Mouse (Mus musculus): ENCODE results near the gene Fbxo27. TPM values are rescaled to one million over a fixed set of nuclear protein-coding genes. Genes with fewer than 3 reads are reported as not detected.
"Not testable (repeated sequence)": the region's sequence is repeated elsewhere in the genome, so short reads cannot be mapped to it uniquely, and the experiment has no call there.

Fbxo27 gene
- polyA plus RNA-seq, 1 experiment from 2014 or later: 7.0 TPM

GRCm38 (mm10) chr7:28700269-28700668 lies 7.6 kb downstream of the Fbxo27 start:
- Histone ChIP-seq H3K9ac (replicated peaks; ENCODE audit: low read length) (no peak overlapping the region), H3K4me3 (ENCODE audit: low read length) (no peak overlapping the region), H3K27me3 (ENCODE audit: insufficient read depth, low read length) (no peaks in the 10 kb centered on the region), H3K36me3 (ENCODE audit: insufficient read depth, low read length) (no peaks in the 10 kb centered on the region), H3K4me2 (replicated peaks; ENCODE audit: low read depth, low read length) (no peak overlapping the region), H3K9me3 (ENCODE audit: low read length) (peaks cover 4% of the 10 kb centered on the region; the same call in 1 of the 2 replicates), H3K27ac (ENCODE audit: low read length) (no peak overlapping the region), H3K4me1 (ENCODE audit: insufficient read depth, low read length) (0 out of 2 replicates have a peak, but pooled peaks cover 3% of the 10 kb centered on the region)
- 95% methylated on average over 4 of the region's 4 CpGs for WGBS
- ATAC-seq (ENCODE audit: low FRiP score, low TSS enrichment): no peak

- H3K9ac ChIP-seq (replicated peaks; ENCODE audit: low read length); ATAC-seq (ENCODE audit: low FRiP score, low TSS enrichment); H3K9me3 ChIP-seq (ENCODE audit: low read length); H3K27me3 ChIP-seq (ENCODE audit: insufficient read depth, low read length); H3K4me1 ChIP-seq (ENCODE audit: insufficient read depth, low read length); H3K4me3 ChIP-seq (ENCODE audit: low read length); H3K4me2 ChIP-seq (replicated peaks; ENCODE audit: low read depth, low read length); H3K27ac ChIP-seq (ENCODE audit: low read length); H3K36me3 ChIP-seq (ENCODE audit: insufficient read depth, low read length): not testable (repeated sequence)
- 96% methylated on average over 12 of the region's 12 CpGs for WGBS
Observed at GRCm38 (mm10) chr7:28701306-28701705, 8.7 kb downstream of the Fbxo27 start.

- Histone ChIP-seq H3K27me3 (ENCODE audit: insufficient read depth, low read length) (no peaks in the 10 kb centered on the region), H3K4me2 (replicated peaks; ENCODE audit: low read depth, low read length) (no peak overlapping the region), H3K9ac (replicated peaks; ENCODE audit: low read length) (no peak overlapping the region), H3K36me3 (ENCODE audit: insufficient read depth, low read length) (no peaks in the 10 kb centered on the region), H3K4me3 (ENCODE audit: low read length) (no peak overlapping the region), H3K9me3 (ENCODE audit: low read length) (peaks cover 4% of the 10 kb centered on the region; the same call in 1 of the 2 replicates), H3K4me1 (ENCODE audit: insufficient read depth, low read length) (0 out of 2 replicates have a peak, but pooled peaks cover 3% of the 10 kb centered on the region), H3K27ac (ENCODE audit: low read length) (no peak overlapping the region)
- no peak for ATAC-seq (ENCODE audit: low FRiP score, low TSS enrichment)
- WGBS: 64% methylated on average over 9 of the region's 9 CpGs
Observed at GRCm38 (mm10) chr7:28702601-28703143, 10.0 kb downstream of the Fbxo27 start.

- Histone ChIP-seq H3K27me3 (ENCODE audit: insufficient read depth, low read length) (no peaks in the 10 kb centered on the region), H3K9ac (replicated peaks; ENCODE audit: low read length) (no peak overlapping the region), H3K4me1 (ENCODE audit: insufficient read depth, low read length) (0 out of 2 replicates have a peak, but pooled peaks cover 3% of the 10 kb centered on the region), H3K27ac (ENCODE audit: low read length) (no peak overlapping the region), H3K9me3 (ENCODE audit: low read length) (no peaks in the 10 kb centered on the region), H3K4me2 (replicated peaks; ENCODE audit: low read depth, low read length) (no peak overlapping the region), H3K36me3 (ENCODE audit: insufficient read depth, low read length) (no peaks in the 10 kb centered on the region), H3K4me3 (ENCODE audit: low read length) (no peak overlapping the region)
- ATAC-seq (ENCODE audit: low FRiP score, low TSS enrichment): no peak
Observed at GRCm38 (mm10) chr7:28709454-28709853, 16.8 kb downstream of the Fbxo27 start.

- Histone ChIP-seq H3K27me3 (ENCODE audit: insufficient read depth, low read length) (no peaks in the 10 kb centered on the region), H3K4me2 (replicated peaks; ENCODE audit: low read depth, low read length) (no peak overlapping the region), H3K4me3 (ENCODE audit: low read length) (no peak overlapping the region), H3K27ac (ENCODE audit: low read length) (no peak overlapping the region), H3K36me3 (ENCODE audit: insufficient read depth, low read length) (no peaks in the 10 kb centered on the region), H3K9me3 (ENCODE audit: low read length) (no peaks in the 10 kb centered on the region; the same call in 1 of the 2 replicates), H3K4me1 (ENCODE audit: insufficient read depth, low read length) (0 out of 2 replicates have a peak, but pooled peaks cover 3% of the 10 kb centered on the region), H3K9ac (replicated peaks; ENCODE audit: low read length) (no peak overlapping the region)
- no peak for ATAC-seq (ENCODE audit: low FRiP score, low TSS enrichment)
- WGBS: 68% methylated on average over 3 of the region's 3 CpGs
Observed at GRCm38 (mm10) chr7:28710962-28711361, 18.3 kb downstream of the Fbxo27 start.

GRCm38 (mm10) chr7:28714667-28715066 lies 22.0 kb downstream of the Fbxo27 start:
- Histone ChIP-seq H3K36me3 (ENCODE audit: insufficient read depth, low read length) (no peaks in the 10 kb centered on the region), H3K9ac (replicated peaks; ENCODE audit: low read length) (no peak overlapping the region), H3K27me3 (ENCODE audit: insufficient read depth, low read length) (no peaks in the 10 kb centered on the region), H3K4me3 (ENCODE audit: low read length) (no peak overlapping the region), H3K4me1 (ENCODE audit: insufficient read depth, low read length) (peaks cover 17% of the 10 kb centered on the region; the same call in 1 of the 2 replicates), H3K9me3 (ENCODE audit: low read length) (no peaks in the 10 kb centered on the region; the same call in 1 of the 2 replicates), H3K27ac (ENCODE audit: low read length) (no peak overlapping the region), H3K4me2 (replicated peaks; ENCODE audit: low read depth, low read length) (no peak overlapping the region)
- 78% methylated on average over 5 of the region's 5 CpGs for WGBS
- no peak for ATAC-seq (ENCODE audit: low FRiP score, low TSS enrichment)

- H3K4me2 ChIP-seq (replicated peaks; ENCODE audit: low read depth, low read length): no peak overlapping the region
- ATAC-seq (ENCODE audit: low FRiP score, low TSS enrichment): no peak
- no peak overlapping the region for H3K9ac ChIP-seq (replicated peaks; ENCODE audit: low read length)
- H3K4me3 ChIP-seq (ENCODE audit: low read length): no peak overlapping the region
- H3K4me1 ChIP-seq (ENCODE audit: insufficient read depth, low read length): peaks cover 17% of the 10 kb centered on the region; the same call in 1 of the 2 replicates
- no peaks in the 10 kb centered on the region; the same call in 1 of the 2 replicates for H3K9me3 ChIP-seq (ENCODE audit: low read length)
- WGBS: 96% methylated on average over 2 of the region's 2 CpGs
- H3K36me3 ChIP-seq (ENCODE audit: insufficient read depth, low read length): no peaks in the 10 kb centered on the region
- no peak overlapping the region for H3K27ac ChIP-seq (ENCODE audit: low read length)
- H3K27me3 ChIP-seq (ENCODE audit: insufficient read depth, low read length): no peaks in the 10 kb centered on the region
Observed at GRCm38 (mm10) chr7:28715598-28715997, 22.9 kb downstream of the Fbxo27 start.

- H3K4me3 ChIP-seq (ENCODE audit: low read length): peak within 1 kb of the TSS; percentile 58
- H3K27ac ChIP-seq (ENCODE audit: low read length): peak within 1 kb of the TSS; percentile 1; the same call in 1 of the 2 replicates
- H3K9ac ChIP-seq (replicated peaks; ENCODE audit: low read length): peak within 1 kb of the TSS; percentile 74
- WGBS: 1% methylated on average over 34 of the region's 36 CpGs
- H3K4me1 ChIP-seq (ENCODE audit: insufficient read depth, low read length): peaks cover 17% of the 10 kb centered on the region; the same call in 1 of the 2 replicates
- peak; percentile 80 for ATAC-seq (ENCODE audit: low FRiP score, low TSS enrichment)
- peak within 1 kb of the TSS; percentile 76 for H3K4me2 ChIP-seq (replicated peaks; ENCODE audit: low read depth, low read length)
- no peaks in the 10 kb centered on the region; the same call in 1 of the 2 replicates for H3K9me3 ChIP-seq (ENCODE audit: low read length)
- H3K36me3 ChIP-seq (ENCODE audit: insufficient read depth, low read length): no peaks in the 10 kb centered on the region
- no peaks in the 10 kb centered on the region for H3K27me3 ChIP-seq (ENCODE audit: insufficient read depth, low read length)
Observed at GRCm38 (mm10) chr7:28716590-28717281, 24.1 kb downstream of the Fbxo27 start, which contains the start of gene Fbxo17. Gene Fbxo17 (plus strand): TSS chr7:28716804.

- H3K27ac ChIP-seq (ENCODE audit: low read length): no peak overlapping the region
- ATAC-seq (ENCODE audit: low FRiP score, low TSS enrichment): no peak
- H3K4me3 ChIP-seq (ENCODE audit: low read length): no peak overlapping the region
Observed at GRCm38 (mm10) chr7:28717726-28718125, 25.1 kb downstream of the Fbxo27 start.

GRCm38 (mm10) chr7:28719159-28719558 lies 26.5 kb downstream of the Fbxo27 start:
- Histone ChIP-seq H3K9me3 (ENCODE audit: low read length) (no peaks in the 10 kb centered on the region; the same call in 1 of the 2 replicates), H3K4me3 (ENCODE audit: low read length) (no peak overlapping the region), H3K27me3 (ENCODE audit: insufficient read depth, low read length) (no peaks in the 10 kb centered on the region), H3K4me2 (replicated peaks; ENCODE audit: low read depth, low read length) (no peak overlapping the region), H3K9ac (replicated peaks; ENCODE audit: low read length) (no peak overlapping the region), H3K36me3 (ENCODE audit: insufficient read depth, low read length) (no peaks in the 10 kb centered on the region), H3K4me1 (ENCODE audit: insufficient read depth, low read length) (peaks cover 14% of the 10 kb centered on the region; the same call in 1 of the 2 replicates), H3K27ac (ENCODE audit: low read length) (no peak overlapping the region)
- WGBS: 56% methylated on average over 4 of the region's 4 CpGs
- ATAC-seq (ENCODE audit: low FRiP score, low TSS enrichment): no peak

More at GRCm38 (mm10) chr7:28717726-28718125, 25.1 kb downstream of the Fbxo27 start:
- Histone ChIP-seq H3K9ac (replicated peaks; ENCODE audit: low read length) (no peak overlapping the region), H3K4me1 (ENCODE audit: insufficient read depth, low read length) (peaks cover 17% of the 10 kb centered on the region; the same call in 1 of the 2 replicates), H3K9me3 (ENCODE audit: low read length) (no peaks in the 10 kb centered on the region; the same call in 1 of the 2 replicates), H3K27me3 (ENCODE audit: insufficient read depth, low read length) (no peaks in the 10 kb centered on the region), H3K36me3 (ENCODE audit: insufficient read depth, low read length) (no peaks in the 10 kb centered on the region), H3K4me2 (replicated peaks; ENCODE audit: low read depth, low read length) (0 out of 2 replicates have a peak overlapping the region, but pooled peaks have one; percentile 76)
- 72% methylated on average over 10 of the region's 10 CpGs for WGBS

All from kidney, embryonic 16.5 days (tissue).